Mouse (Mus musculus) lung, embryonic 15.5 days (tissue): ENCODE measurements at regions not wholly inside any gene's neighbourhood (a gene's known extent, or its start where the extent isn't known, plus 50 kb on each side); places are given as distances from the start of the nearest gene placed in this dataset.

Experiments used
- ATAC-seq: fragments of 200-750 bp; cut with Nextera tagmentation; 2 replicates; pipeline ENCODE4 v1.8.0; 2017; ENCODE audit warnings: moderate number of reproducible peaks, borderline replicate concordance; ENCODE audit not compliant: low FRiP score, low TSS enrichment; ENCODE audit errors: extremely low read depth
- H3K27ac ChIP-seq: fragments of 300-500 bp; sonication (generic); 2 replicates; pipeline ENCODE4 v1.5.1; 2015; ENCODE audit warnings: moderate library complexity, mild to moderate bottlenecking, inconsistent platforms
- H3K27me3 ChIP-seq: fragments of 300-500 bp; sonication (generic); 2 replicates; pipeline ENCODE4 v1.6.1; 2015; ENCODE audit warnings: inconsistent platforms
- H3K36me3 ChIP-seq: fragments of 300-500 bp; sonication (generic); 2 replicates; pipeline ENCODE4 v1.6.1; 2015; ENCODE audit warnings: inconsistent platforms
- H3K4me1 ChIP-seq: fragments of 300-500 bp; sonication (generic); 2 replicates; pipeline ENCODE4 v1.6.1; 2015; ENCODE audit warnings: inconsistent platforms
- H3K4me2 ChIP-seq: fragments of 300-500 bp; sonication (generic); 2 replicates; pipeline ENCODE4 v1.6.1; 2015; ENCODE audit warnings: inconsistent platforms, mild to moderate bottlenecking, moderate library complexity
- H3K4me3 ChIP-seq: fragments of 300-500 bp; sonication (generic); 2 replicates; pipeline ENCODE4 v1.5.1; 2015; ENCODE audit warnings: mild to moderate bottlenecking, inconsistent platforms
- H3K9ac ChIP-seq: fragments of 300-500 bp; sonication (generic); 2 replicates; pipeline ENCODE4 v1.6.1; 2015; ENCODE audit warnings: inconsistent platforms
- H3K9me3 ChIP-seq: fragments of 300-500 bp; sonication (generic); 2 replicates; pipeline ENCODE4 v1.6.1; 2016; ENCODE audit warnings: inconsistent platforms
- WGBS: fragments of 180-500 bp; shearing (Covaris S2); methylation state at CpG from one replicate; pipeline ENCODE4 v1.1.7; 2015; 5-methylcytosine and 5-hydroxymethylcytosine counted together

DNA sequence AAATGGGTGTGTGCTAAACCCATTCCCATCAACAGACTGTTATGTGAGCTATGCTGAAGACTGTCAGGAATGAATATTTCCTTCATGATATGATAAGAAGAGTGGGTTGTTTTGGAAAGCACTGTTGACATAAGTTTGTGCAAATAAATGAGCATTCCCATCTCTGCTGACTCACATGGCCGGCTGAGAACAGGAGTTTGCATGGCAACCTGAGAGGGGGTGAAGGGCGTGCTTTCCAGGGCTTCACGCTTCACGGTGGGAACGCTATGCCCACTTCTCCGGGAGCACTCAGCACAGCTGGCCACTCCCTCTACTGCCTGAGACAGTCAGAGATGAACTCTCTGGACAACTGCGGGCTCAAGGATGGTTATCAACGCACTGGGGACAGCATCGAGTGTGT, 348.9 kb upstream of the Slc24a5 start:
- Histone ChIP-seq H3K9me3 (no peaks in the 10 kb centered on the region), H3K9ac (no peak overlapping the region), H3K27me3 (no peaks in the 10 kb centered on the region), H3K4me1 (peaks cover 21% of the 10 kb centered on the region), H3K36me3 (no peaks in the 10 kb centered on the region), H3K4me2 (no peak overlapping the region), H3K27ac (no peak overlapping the region), H3K4me3 (no peak overlapping the region)
- no peak for ATAC-seq
- 48% methylated on average over 9 of the region's 9 CpGs for WGBS

DNA sequence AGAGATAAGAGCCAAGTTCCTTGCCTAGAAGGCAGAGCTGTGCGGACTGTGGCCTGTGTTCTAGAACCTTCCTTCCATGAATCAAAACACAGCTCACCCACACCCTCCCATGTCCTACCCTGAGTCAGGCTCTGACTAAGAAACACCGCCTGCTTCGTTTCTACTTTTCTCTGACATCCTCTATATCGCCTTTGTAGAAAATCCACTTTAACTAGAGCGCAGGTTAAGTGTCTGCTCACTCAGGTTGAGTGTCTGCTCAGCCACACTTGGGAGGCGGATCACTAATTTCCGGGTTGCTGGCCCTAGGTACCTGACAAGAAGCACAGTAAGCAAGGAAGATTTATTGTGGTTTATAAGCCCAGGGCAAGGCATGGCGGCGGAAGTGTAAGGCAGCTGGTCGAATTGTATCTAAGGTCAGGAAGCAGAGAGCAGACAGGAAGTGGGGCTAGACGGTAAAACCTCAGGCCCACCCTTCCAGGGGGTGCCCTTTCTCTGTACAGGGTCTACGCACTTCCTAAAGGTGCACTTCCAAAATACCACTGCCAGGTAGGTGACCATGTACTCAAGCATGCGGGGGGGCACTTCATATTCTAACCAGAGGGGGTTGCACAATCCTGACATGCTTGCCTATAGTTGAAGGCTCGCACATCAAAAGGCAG, 348.0 kb upstream of the Slc24a5 start:
- Histone ChIP-seq H3K36me3 (no peaks in the 10 kb centered on the region), H3K4me1 (peaks cover 21% of the 10 kb centered on the region), H3K4me3 (no peak overlapping the region), H3K27ac (0 out of 2 replicates have a peak overlapping the region, but pooled peaks have one; percentile 12), H3K9me3 (no peaks in the 10 kb centered on the region), H3K4me2 (peak overlapping the region; percentile 7; the same call in 1 of the 2 replicates), H3K9ac (no peak overlapping the region), H3K27me3 (no peaks in the 10 kb centered on the region)
- ATAC-seq: peak; percentile 73
- 41% methylated on average over 14 of the region's 14 CpGs for WGBS

DNA sequence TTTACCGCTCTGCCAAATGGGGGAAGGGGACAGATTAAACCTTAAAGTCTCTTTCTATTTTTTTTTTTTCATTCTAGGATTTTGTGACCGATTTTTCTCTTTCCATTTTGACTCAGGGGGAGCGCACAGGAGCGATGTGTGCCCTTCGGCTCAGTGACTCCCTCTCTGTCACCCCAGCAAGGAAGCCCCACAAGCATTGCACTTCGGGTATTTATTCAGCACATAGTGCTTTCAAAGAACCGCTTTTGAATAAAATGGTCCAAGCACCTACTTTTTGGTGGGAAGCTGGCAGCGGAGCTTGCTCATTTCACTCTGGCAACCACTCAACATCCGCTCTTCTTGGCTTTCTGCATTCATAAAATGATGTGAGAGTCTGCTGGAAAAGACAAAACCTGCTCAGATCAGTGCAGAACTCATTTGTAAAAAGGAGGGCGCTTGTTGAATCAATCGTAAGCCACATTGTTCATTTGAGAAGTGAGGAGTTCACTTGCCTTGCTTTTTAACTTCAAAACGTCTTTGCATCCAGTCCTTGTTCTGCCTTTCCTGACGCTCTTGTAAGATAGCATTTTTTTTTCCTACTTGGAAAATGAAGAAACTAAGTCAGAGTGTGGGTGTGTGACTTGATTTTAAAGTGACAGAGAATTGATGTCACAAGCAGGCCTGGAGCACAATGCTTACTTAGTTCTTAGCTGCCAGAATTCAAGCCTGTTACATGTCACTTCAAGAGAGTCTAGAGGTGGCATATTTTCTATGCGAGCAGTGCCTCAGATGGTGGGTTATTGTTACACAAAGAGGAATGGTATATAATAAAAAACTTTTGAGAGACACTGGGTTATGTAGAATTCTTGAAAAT, 347.1 kb upstream of the Slc24a5 start:
- H3K4me3 ChIP-seq: no peak overlapping the region
- no peak overlapping the region for H3K27ac ChIP-seq
- H3K27me3 ChIP-seq: no peaks in the 10 kb centered on the region
- WGBS: 65% methylated on average over 14 of the region's 14 CpGs
- no peaks in the 10 kb centered on the region for H3K9me3 ChIP-seq
- H3K9ac ChIP-seq: no peak overlapping the region
- peaks cover 21% of the 10 kb centered on the region for H3K4me1 ChIP-seq
- ATAC-seq: no peak
- no peaks in the 10 kb centered on the region for H3K36me3 ChIP-seq
- no peak overlapping the region for H3K4me2 ChIP-seq

DNA sequence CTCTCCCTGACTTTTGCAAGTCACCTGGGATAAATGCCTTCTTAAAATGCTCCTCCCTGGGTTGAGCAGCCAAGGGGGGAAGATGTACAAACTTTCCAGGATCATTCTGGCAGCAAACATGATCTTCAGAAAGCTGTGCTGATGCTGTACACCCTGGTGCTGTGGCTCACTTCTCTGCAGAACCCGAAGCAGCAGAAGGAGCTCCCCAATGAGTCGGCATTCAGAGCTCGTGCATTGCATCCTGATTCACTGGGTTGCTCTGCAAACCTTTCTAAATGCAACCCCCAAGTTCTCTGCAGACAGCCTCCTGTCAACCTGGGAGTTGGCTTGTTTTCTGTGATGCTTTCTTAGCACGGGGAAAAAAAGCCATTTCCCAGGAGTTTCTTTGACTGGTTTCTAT, 343.8 kb upstream of the Slc24a5 start:
- Histone ChIP-seq H3K36me3 (no peaks in the 10 kb centered on the region), H3K27me3 (no peaks in the 10 kb centered on the region), H3K9me3 (no peaks in the 10 kb centered on the region), H3K4me3 (no peak overlapping the region), H3K4me2 (no peak overlapping the region), H3K9ac (no peak overlapping the region), H3K27ac (no peak overlapping the region), H3K4me1 (peaks cover 18% of the 10 kb centered on the region)
- WGBS: 58% methylated on average over 4 of the region's 4 CpGs
- no peak for ATAC-seq

DNA sequence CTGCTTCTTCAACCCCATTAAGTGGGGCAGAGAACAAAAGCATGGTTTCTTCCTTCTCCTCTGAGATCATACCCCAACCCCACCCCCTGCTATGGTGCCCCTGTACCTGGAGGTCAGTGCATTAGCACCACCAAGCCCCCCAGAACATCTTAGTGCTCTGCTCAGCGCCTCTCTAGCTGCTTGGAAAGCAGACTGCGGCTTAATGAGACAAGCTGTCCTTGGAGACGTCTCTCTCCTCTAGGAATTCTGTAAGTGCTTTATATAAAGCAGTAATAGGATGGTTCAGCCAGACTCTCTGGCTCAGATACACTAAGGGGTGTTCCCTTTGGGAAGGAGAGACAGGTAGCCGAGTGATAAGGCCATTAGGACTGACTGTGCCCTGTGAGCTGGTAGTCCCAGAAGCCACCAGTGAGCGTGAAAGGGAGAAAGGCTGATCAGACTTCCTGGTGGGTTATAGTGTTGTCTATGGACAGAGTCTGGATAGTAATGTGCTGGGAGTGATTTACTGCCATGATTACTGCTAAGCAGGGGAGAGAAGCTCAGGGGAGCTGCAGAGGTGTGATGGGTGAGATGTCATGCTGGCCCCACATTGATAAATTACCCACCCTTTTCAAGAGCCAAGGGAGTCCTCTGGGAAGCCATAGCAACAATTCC, 343.0 kb upstream of the Slc24a5 start:
- Histone ChIP-seq H3K4me2 (no peak overlapping the region), H3K9ac (no peak overlapping the region), H3K27me3 (no peaks in the 10 kb centered on the region), H3K9me3 (no peaks in the 10 kb centered on the region), H3K36me3 (no peaks in the 10 kb centered on the region), H3K27ac (no peak overlapping the region), H3K4me1 (peaks cover 11% of the 10 kb centered on the region), H3K4me3 (no peak overlapping the region)
- WGBS: 56% methylated on average over 5 of the region's 5 CpGs
- no peak for ATAC-seq

DNA sequence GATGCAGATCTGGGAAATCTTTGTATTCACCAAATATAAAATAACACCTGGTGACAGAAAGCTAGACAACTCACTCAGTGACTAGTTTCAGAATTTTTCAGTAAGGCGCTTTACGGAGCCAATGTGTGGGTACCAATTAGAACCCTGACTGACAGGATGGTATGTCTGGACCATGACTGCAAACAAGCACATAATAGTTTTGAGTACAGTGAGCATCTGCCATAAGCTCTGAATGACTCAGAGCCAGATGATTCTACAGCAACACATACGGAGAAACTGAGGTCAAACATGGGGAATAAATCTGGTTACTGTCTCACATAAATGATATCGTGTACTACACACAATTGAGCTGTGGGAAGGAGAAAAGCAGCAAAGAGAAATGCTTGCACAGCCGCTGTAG, 339.9 kb upstream of the Slc24a5 start:
- Histone ChIP-seq H3K27ac (no peak overlapping the region), H3K4me3 (no peak overlapping the region), H3K9me3 (no peaks in the 10 kb centered on the region), H3K36me3 (no peaks in the 10 kb centered on the region), H3K27me3 (no peaks in the 10 kb centered on the region), H3K4me1 (no peaks in the 10 kb centered on the region), H3K9ac (no peak overlapping the region), H3K4me2 (no peak overlapping the region)
- ATAC-seq: no peak
- 85% methylated on average over 5 of the region's 5 CpGs for WGBS

DNA sequence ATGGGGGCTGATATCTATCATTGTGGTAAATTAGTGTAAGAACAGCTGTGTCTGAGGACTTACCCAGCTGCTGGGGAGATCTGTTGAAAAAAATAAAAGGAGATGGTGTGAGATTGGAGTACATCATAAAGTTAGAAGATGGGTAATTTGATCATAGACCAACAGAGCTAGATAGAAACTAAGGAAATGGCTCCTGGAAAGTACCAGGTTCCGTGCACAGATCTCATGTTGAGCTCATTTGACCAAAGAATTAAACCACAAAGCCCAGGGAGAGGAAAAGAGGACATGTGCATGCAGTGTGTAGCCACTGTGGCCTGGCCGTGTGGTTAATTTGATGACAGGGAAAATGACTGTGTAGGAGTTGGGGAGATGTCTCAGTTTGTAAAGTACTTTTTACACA, 335.3 kb upstream of the Slc24a5 start:
- Histone ChIP-seq H3K9ac (no peak overlapping the region), H3K27ac (no peak overlapping the region), H3K27me3 (no peaks in the 10 kb centered on the region), H3K4me2 (no peak overlapping the region), H3K4me3 (no peak overlapping the region), H3K36me3 (no peaks in the 10 kb centered on the region), H3K9me3 (no peaks in the 10 kb centered on the region), H3K4me1 (no peaks in the 10 kb centered on the region)
- ATAC-seq: no peak
- 67% methylated on average over 2 of the region's 2 CpGs for WGBS

DNA sequence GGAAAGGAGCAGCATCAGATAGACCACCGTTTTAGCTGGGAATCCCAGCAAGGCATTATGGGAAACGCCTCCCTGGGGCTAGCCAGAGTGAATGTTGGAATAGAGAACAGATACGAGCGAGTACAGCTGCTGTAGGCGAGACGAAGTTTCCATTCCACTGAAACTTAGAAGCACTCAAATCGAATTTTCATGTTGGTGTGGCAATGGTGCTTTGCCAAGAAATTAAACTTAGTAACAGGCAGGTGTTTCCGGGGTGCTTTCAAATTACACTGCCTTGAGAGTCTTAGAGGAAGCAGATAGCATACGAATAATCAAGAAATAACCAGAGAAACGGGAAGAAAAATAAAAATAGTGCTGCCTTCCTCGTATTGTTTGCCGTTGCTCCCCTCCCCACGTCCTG, 327.1 kb upstream of the Slc24a5 start:
- no peak overlapping the region for H3K4me2 ChIP-seq
- 56% methylated on average over 13 of the region's 13 CpGs for WGBS
- H3K4me3 ChIP-seq: no peak overlapping the region
- peak overlapping the region; percentile 41 for H3K27ac ChIP-seq
- ATAC-seq: no peak
- peaks cover 3% of the 10 kb centered on the region; the same call in 1 of the 2 replicates for H3K4me1 ChIP-seq
- no peaks in the 10 kb centered on the region for H3K27me3 ChIP-seq
- no peaks in the 10 kb centered on the region for H3K36me3 ChIP-seq
- no peaks in the 10 kb centered on the region for H3K9me3 ChIP-seq
- H3K9ac ChIP-seq: no peak overlapping the region

DNA sequence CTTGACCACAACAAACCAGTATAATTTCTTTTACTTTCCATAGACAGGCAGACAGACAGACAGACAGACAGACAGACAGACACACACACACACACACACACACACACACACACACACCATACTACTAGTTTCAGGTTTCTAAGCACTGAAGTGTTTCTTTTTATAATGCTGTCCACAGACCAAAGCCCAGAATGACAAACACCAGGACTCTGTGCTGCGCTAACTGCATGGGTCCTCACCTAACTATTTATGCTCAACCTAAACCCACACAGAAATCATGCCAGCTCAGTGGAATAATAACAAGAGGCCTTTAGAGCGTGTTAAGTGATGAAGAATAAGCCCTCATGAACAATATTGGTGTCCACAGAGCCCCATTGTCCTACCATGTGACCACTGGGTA, 325.0 kb upstream of the Slc24a5 start:
- H3K9ac ChIP-seq: no peak overlapping the region
- no peaks in the 10 kb centered on the region for H3K36me3 ChIP-seq
- WGBS: 81% methylated on average over 2 of the region's 2 CpGs
- peaks cover 7% of the 10 kb centered on the region; the same call in 1 of the 2 replicates for H3K4me1 ChIP-seq
- no peak overlapping the region for H3K27ac ChIP-seq
- no peak overlapping the region for H3K4me2 ChIP-seq
- no peak for ATAC-seq
- no peaks in the 10 kb centered on the region for H3K9me3 ChIP-seq
- no peak overlapping the region for H3K4me3 ChIP-seq
- no peaks in the 10 kb centered on the region for H3K27me3 ChIP-seq

DNA sequence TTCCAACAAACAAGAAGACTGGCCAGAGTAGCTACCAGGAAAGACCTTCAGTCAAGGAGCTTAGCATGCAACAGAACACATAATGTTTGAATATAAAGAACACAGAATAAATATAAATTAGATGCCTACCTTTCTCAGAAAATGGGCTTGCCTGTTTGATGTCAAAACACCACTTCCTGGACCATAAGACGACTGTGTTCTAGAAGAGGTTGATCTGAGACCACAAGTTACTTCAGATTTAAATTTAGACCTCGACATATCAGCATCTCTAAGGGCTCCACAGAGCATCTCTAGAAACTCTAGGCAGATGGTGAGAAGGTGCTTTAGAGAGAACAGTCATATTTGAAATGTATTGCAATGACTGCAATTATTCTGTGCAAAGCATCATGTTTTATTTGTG, 322.9 kb upstream of the Slc24a5 start:
- no peak overlapping the region for H3K4me2 ChIP-seq
- H3K36me3 ChIP-seq: no peaks in the 10 kb centered on the region
- no peaks in the 10 kb centered on the region for H3K27me3 ChIP-seq

DNA sequence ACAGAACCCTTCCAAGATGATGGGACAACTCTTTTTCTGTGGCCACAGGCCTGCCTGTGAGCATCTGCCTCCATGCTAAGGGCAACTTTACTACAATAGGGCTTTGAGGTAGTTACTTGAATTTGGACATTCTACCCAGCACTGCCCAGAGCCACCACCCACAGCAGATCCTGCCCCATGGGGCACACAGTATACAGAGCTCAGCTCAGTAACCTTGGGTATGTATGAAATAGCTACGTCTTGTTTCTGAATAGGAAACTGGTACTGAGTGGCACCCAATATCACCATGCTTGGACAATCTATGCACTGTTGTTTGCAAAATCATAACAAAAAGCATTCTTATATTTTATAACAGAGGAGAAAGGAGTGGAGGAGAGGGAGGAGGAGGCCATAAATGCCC, 320.8 kb upstream of the Slc24a5 start:
- Histone ChIP-seq H3K4me2 (no peak overlapping the region), H3K9me3 (no peaks in the 10 kb centered on the region), H3K27me3 (no peaks in the 10 kb centered on the region), H3K9ac (no peak overlapping the region), H3K4me3 (no peak overlapping the region), H3K4me1 (0 out of 2 replicates have a peak, but pooled peaks cover 5% of the 10 kb centered on the region), H3K27ac (no peak overlapping the region), H3K36me3 (no peaks in the 10 kb centered on the region)
- ATAC-seq: no peak
- 82% methylated on average over 1 of the region's 1 CpGs for WGBS

More for the DNA sequence above, 322.9 kb upstream of the Slc24a5 start:
- peaks cover 7% of the 10 kb centered on the region; the same call in 1 of the 2 replicates for H3K4me1 ChIP-seq
- H3K9me3 ChIP-seq: no peaks in the 10 kb centered on the region
- H3K4me3 ChIP-seq: no peak overlapping the region
- no peak overlapping the region for H3K27ac ChIP-seq
- no peak for ATAC-seq
- H3K9ac ChIP-seq: no peak overlapping the region
- 79% methylated on average over 2 of the region's 2 CpGs for WGBS

DNA sequence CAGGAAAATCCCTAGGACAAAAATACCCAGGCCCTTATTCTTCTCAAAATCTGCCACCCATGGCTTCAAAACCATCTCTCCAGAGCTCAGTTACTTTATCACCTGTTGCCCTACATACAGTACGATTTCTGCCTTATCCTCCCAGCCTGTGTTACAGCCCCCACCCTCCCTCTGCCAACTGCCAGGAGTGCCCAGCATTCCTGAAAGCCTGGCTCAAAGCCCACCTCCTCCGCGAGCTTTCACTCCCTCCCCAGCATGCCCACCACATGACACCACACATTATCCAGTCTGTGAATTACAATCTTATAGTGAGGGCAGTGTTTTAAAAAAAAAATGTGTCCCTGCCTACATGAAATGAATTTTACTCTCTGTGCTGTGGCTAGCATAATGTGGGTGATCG, 320.3 kb upstream of the Slc24a5 start:
- no peak overlapping the region for H3K27ac ChIP-seq
- H3K4me2 ChIP-seq: no peak overlapping the region
- WGBS: 61% methylated on average over 4 of the region's 4 CpGs
- 0 out of 2 replicates have a peak, but pooled peaks cover 5% of the 10 kb centered on the region for H3K4me1 ChIP-seq
- no peak overlapping the region for H3K9ac ChIP-seq
- no peaks in the 10 kb centered on the region for H3K9me3 ChIP-seq
- no peaks in the 10 kb centered on the region for H3K36me3 ChIP-seq
- H3K27me3 ChIP-seq: no peaks in the 10 kb centered on the region
- peak; percentile 62; the same call in 1 of the 2 replicates for ATAC-seq
- H3K4me3 ChIP-seq: no peak overlapping the region
